Mouse (Mus musculus): Measurements from ENCODE around the gene Tuba1b. TPM values are rescaled to one million over a fixed set of nuclear protein-coding genes. Genes with fewer than 3 reads are reported as not detected.

Tuba1b gene
- polyA plus RNA-seq, 1 experiment from 2014 or later = 423 TPM

GRCm38 (mm10) chr15:98917538-98918498 lies 16.5 kb downstream of the Tuba1b start, which contains the start of gene Lmbr1l:
Gene Lmbr1l (minus strand): TSS chr15:98918231.
- Histone ChIP-seq H3K27me3 (ENCODE audit: insufficient read depth, low read length) (no peaks in the 10 kb centered on the region), H3K36me3 (replicated peaks; ENCODE audit: insufficient read depth, low read length) (peaks cover 3% of the 10 kb centered on the region), H3K4me1 (ENCODE audit: insufficient read depth) (peaks cover 16% of the 10 kb centered on the region), H3K27ac (ENCODE audit: low read depth) (peak within 1 kb of the TSS; percentile 98), H3K4me2 (ENCODE audit: low read depth, low read length) (peak within 1 kb of the TSS; percentile 97), H3K9me3 (ENCODE audit: low read length) (no peaks in the 10 kb centered on the region), H3K9ac (replicated peaks) (peak within 1 kb of the TSS; percentile 88), H3K4me3 (ENCODE audit: low read depth, low read length) (peak within 1 kb of the TSS; percentile 97)
- peak; percentile 98 for DNase-seq
- TF ChIP-seq CTCF (IDR thresholded peaks at IDR 0.05; ENCODE audit: low read depth) (no peak), EP300 (IDR thresholded peaks at IDR 0.05; ENCODE audit: low read depth) (peak; percentile 47; the same call in 1 of the 2 replicates)
- ATAC-seq = peak; percentile 97
- WGBS (ENCODE audit: insufficient replicate concordance) = under 1% methylated on average over 81 of the region's 82 CpGs

GRCm38 (mm10) chr15:98917091-98917490 lies 17.3 kb downstream of the Tuba1b start:
- Histone ChIP-seq H3K9ac (replicated peaks) (peak overlapping the region; percentile 88), H3K4me1 (ENCODE audit: insufficient read depth) (peaks cover 16% of the 10 kb centered on the region), H3K4me2 (ENCODE audit: low read depth, low read length) (peak overlapping the region; percentile 97), H3K27ac (ENCODE audit: low read depth) (peak overlapping the region; percentile 98), H3K36me3 (replicated peaks; ENCODE audit: insufficient read depth, low read length) (peaks cover 5% of the 10 kb centered on the region), H3K27me3 (ENCODE audit: insufficient read depth, low read length) (no peaks in the 10 kb centered on the region), H3K4me3 (ENCODE audit: low read depth, low read length) (peak overlapping the region; percentile 97), H3K9me3 (ENCODE audit: low read length) (no peaks in the 10 kb centered on the region)
- WGBS (ENCODE audit: insufficient replicate concordance) = 2% methylated on average over 14 of the region's 14 CpGs
- DNase-seq = no peak
- ATAC-seq = no peak
- TF ChIP-seq CTCF (IDR thresholded peaks at IDR 0.05; ENCODE audit: low read depth) (no peak), EP300 (IDR thresholded peaks at IDR 0.05; ENCODE audit: low read depth) (no peak)

GRCm38 (mm10) chr15:98916016-98916415 lies 18.3 kb downstream of the Tuba1b start:
- no peaks in the 10 kb centered on the region for H3K9me3 ChIP-seq (ENCODE audit: low read length)
- peak overlapping the region; percentile 97; the same call in 1 of the 2 replicates for H3K4me2 ChIP-seq (ENCODE audit: low read depth, low read length)
- ATAC-seq = no peak
- no peak overlapping the region for H3K9ac ChIP-seq (replicated peaks)
- peaks cover 16% of the 10 kb centered on the region for H3K4me1 ChIP-seq (ENCODE audit: insufficient read depth)
- DNase-seq = no peak
- no peaks in the 10 kb centered on the region for H3K27me3 ChIP-seq (ENCODE audit: insufficient read depth, low read length)
- 87% methylated on average over 4 of the region's 4 CpGs for WGBS (ENCODE audit: insufficient replicate concordance)
- no peak overlapping the region for H3K27ac ChIP-seq (ENCODE audit: low read depth)
- TF ChIP-seq CTCF (IDR thresholded peaks at IDR 0.05; ENCODE audit: low read depth) (no peak), EP300 (IDR thresholded peaks at IDR 0.05; ENCODE audit: low read depth) (no peak)
- H3K4me3 ChIP-seq (ENCODE audit: low read depth, low read length) = no peak overlapping the region
- peaks cover 14% of the 10 kb centered on the region for H3K36me3 ChIP-seq (replicated peaks; ENCODE audit: insufficient read depth, low read length)

GRCm38 (mm10) chr15:98914903-98915302 lies 19.5 kb downstream of the Tuba1b start:
- no peak for DNase-seq
- TF ChIP-seq CTCF (IDR thresholded peaks at IDR 0.05; ENCODE audit: low read depth) (no peak), EP300 (IDR thresholded peaks at IDR 0.05; ENCODE audit: low read depth) (no peak)
- WGBS (ENCODE audit: insufficient replicate concordance) = 84% methylated on average over 6 of the region's 6 CpGs
- peaks cover 16% of the 10 kb centered on the region for H3K4me1 ChIP-seq (ENCODE audit: insufficient read depth)
- peaks cover 21% of the 10 kb centered on the region for H3K36me3 ChIP-seq (replicated peaks; ENCODE audit: insufficient read depth, low read length)
- H3K27me3 ChIP-seq (ENCODE audit: insufficient read depth, low read length) = no peaks in the 10 kb centered on the region
- H3K27ac ChIP-seq (ENCODE audit: low read depth) = no peak overlapping the region
- H3K9ac ChIP-seq (replicated peaks) = no peak overlapping the region
- no peak overlapping the region for H3K4me3 ChIP-seq (ENCODE audit: low read depth, low read length)
- no peak overlapping the region for H3K4me2 ChIP-seq (ENCODE audit: low read depth, low read length)
- ATAC-seq = no peak
- H3K9me3 ChIP-seq (ENCODE audit: low read length) = no peaks in the 10 kb centered on the region

- Histone ChIP-seq H3K4me1 (ENCODE audit: insufficient read depth) (no peaks in the 10 kb centered on the region), H3K27ac (ENCODE audit: low read depth) (no peak overlapping the region), H3K36me3 (replicated peaks; ENCODE audit: insufficient read depth, low read length) (peaks cover 34% of the 10 kb centered on the region), H3K4me2 (ENCODE audit: low read depth, low read length) (no peak overlapping the region), H3K4me3 (ENCODE audit: low read depth, low read length) (no peak overlapping the region), H3K9me3 (ENCODE audit: low read length) (no peaks in the 10 kb centered on the region), H3K9ac (replicated peaks) (no peak overlapping the region), H3K27me3 (ENCODE audit: insufficient read depth, low read length) (peaks cover 2% of the 10 kb centered on the region)
- TF ChIP-seq EP300 (IDR thresholded peaks at IDR 0.05; ENCODE audit: low read depth) (no peak), CTCF (IDR thresholded peaks at IDR 0.05; ENCODE audit: low read depth) (peak; percentile 69)
- WGBS (ENCODE audit: insufficient replicate concordance) = 39% methylated on average over 10 of the region's 10 CpGs
- ATAC-seq = peak; percentile 31; the same call in 1 of the 2 replicates
- DNase-seq = peak; percentile 51
These were observed 29.7 kb downstream of the Tuba1b start for GRCm38 (mm10) chr15:98904692-98905091.

- ATAC-seq = no peak
- Histone ChIP-seq H3K36me3 (replicated peaks; ENCODE audit: insufficient read depth, low read length) (peaks cover 21% of the 10 kb centered on the region), H3K4me3 (ENCODE audit: low read depth, low read length) (no peak overlapping the region), H3K4me2 (ENCODE audit: low read depth, low read length) (no peak overlapping the region), H3K9me3 (ENCODE audit: low read length) (no peaks in the 10 kb centered on the region), H3K27ac (ENCODE audit: low read depth) (no peak overlapping the region), H3K4me1 (ENCODE audit: insufficient read depth) (peaks cover 5% of the 10 kb centered on the region; the same call in 1 of the 2 replicates), H3K27me3 (ENCODE audit: insufficient read depth, low read length) (peaks cover 22% of the 10 kb centered on the region), H3K9ac (replicated peaks) (no peak overlapping the region)
- WGBS (ENCODE audit: insufficient replicate concordance) = 84% methylated on average over 2 of the region's 2 CpGs
- TF ChIP-seq CTCF (IDR thresholded peaks at IDR 0.05; ENCODE audit: low read depth) (no peak), EP300 (IDR thresholded peaks at IDR 0.05; ENCODE audit: low read depth) (no peak)
- no peak for DNase-seq
These were observed 31.8 kb downstream of the Tuba1b start for GRCm38 (mm10) chr15:98902600-98902999.
